8 mouse cellular contexts compared by ENCODE assay signal in the genomic region with DNA sequence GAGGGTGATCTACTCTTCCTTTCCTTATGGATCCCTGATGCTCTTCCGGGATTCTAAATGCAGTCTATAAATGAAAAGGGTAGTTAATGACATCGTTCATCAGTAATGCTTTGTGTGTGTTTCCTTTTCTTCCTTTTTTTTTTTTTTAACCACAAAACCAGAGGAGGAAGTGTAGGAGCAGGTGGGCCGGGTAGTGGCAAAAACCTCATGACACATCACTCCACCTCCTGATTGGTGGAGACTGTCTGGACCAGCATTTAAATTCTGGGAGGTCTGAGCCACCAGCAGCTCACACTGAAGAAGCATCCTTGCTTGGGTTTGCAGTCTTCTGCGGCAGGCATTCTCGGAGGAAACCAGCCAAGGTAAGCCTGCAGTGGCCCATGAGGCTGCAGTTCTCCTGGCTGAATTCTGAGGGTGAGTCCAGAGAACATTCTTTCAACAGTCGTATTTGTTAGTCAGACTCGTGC. TPM values are rescaled to one million over a fixed set of nuclear protein-coding genes. Genes with fewer than 3 reads are reported as not detected.
DNase-seq lines count a peak whose midpoint lies in the region; ATAC-seq and TF ChIP-seq lines count a peak whose summit lies in the region.

A gene (plus strand): TSS at position 284 of the 467 bp plus-strand sequence.

- 0 out of 2 replicates have a peak, but pooled peaks have one; percentile 14 for TF ChIP-seq EP300 in ES-Bruce4 (IDR thresholded peaks at IDR 0.05; ENCODE audit: insufficient read depth, low read depth, low read length)

- TF ChIP-seq CTCF in ES-Bruce4 (IDR thresholded peaks at IDR 0.05; ENCODE audit: low read depth, low read length) = no peak
- no peak for TF ChIP-seq CTCF in embryonic fibroblast, embryonic 13.5 days (IDR thresholded peaks at IDR 0.05; ENCODE audit: borderline replicate concordance, insufficient read depth, low read length)

- H3K9me3 ChIP-seq in heart, embryonic 15.5 days (replicated peaks) = no peaks in the 10 kb centered on the region
- no peaks in the 10 kb centered on the region for H3K9me3 ChIP-seq in ES-Bruce4 (replicated peaks; ENCODE audit: control insufficient read depth, insufficient read depth, low read length, poor library complexity, severe bottlenecking)

- no peak for DNase-seq in heart, postnatal 36 days
- peak; percentile 37 for DNase-seq in lung, postnatal 36 days
- DNase-seq in ovary, postnatal 14 days (ENCODE audit: low spot score) = no peak
- DNase-seq in right cerebral cortex, postnatal 10 days (ENCODE audit: low spot score in 2 of 2) = no peak
- DNase-seq in cerebellum, postnatal 25 days = no peak

- intact Hi-C loops in heart, postnatal 36 days (cut with DNase I) = loop anchor here (5.0 kb wide), 2 partner anchors 93 to 218 kb away; no protein-coding TSS in a partner anchor

- H3K9ac ChIP-seq in heart, embryonic 15.5 days = no peak within 1 kb of the TSS
- peak within 1 kb of the TSS; percentile 81 for H3K9ac ChIP-seq in ES-Bruce4 (ENCODE audit: low read depth, poor library complexity, severe bottlenecking)

- TF ChIP-seq POLR2A in ES-Bruce4 (IDR thresholded peaks at IDR 0.05; ENCODE audit: insufficient read depth, low read length) = peak; percentile 96
- TF ChIP-seq POLR2A in embryonic fibroblast, embryonic 13.5 days (IDR thresholded peaks at IDR 0.05; ENCODE audit: low read depth, low read length) = peak; percentile 94

- H3K27ac ChIP-seq in heart, embryonic 15.5 days = no peak within 1 kb of the TSS
- H3K27ac ChIP-seq in ES-Bruce4 (ENCODE audit: insufficient read depth, low read length) = peak within 1 kb of the TSS; percentile 94
- peak within 1 kb of the TSS; percentile 75 for H3K27ac ChIP-seq in embryonic fibroblast, embryonic 13.5 days (ENCODE audit: insufficient read depth, low read length)

- WGBS in heart, embryonic 15.5 days = 46% methylated on average over 7 of the region's 7 CpGs

- H3K4me1 ChIP-seq in heart, embryonic 15.5 days (replicated peaks) = peaks cover 7% of the 10 kb centered on the region; the same call in 1 of the 2 replicates
- peaks cover 3% of the 10 kb centered on the region for H3K4me1 ChIP-seq in ES-Bruce4 (ENCODE audit: control insufficient read depth, insufficient read depth, low read length)
- peaks cover 10% of the 10 kb centered on the region; the same call in 1 of the 2 replicates for H3K4me1 ChIP-seq in embryonic fibroblast, embryonic 13.5 days (ENCODE audit: control insufficient read depth, insufficient read depth, low read length)

- H3K27me3 ChIP-seq in heart, embryonic 15.5 days = no peaks in the 10 kb centered on the region
- no peaks in the 10 kb centered on the region for H3K27me3 ChIP-seq in ES-Bruce4 (ENCODE audit: control insufficient read depth, insufficient read depth, low read length, poor library complexity, severe bottlenecking)

- H3K36me3 ChIP-seq in heart, embryonic 15.5 days = no peaks in the 10 kb centered on the region
- H3K36me3 ChIP-seq in ES-Bruce4 (ENCODE audit: control insufficient read depth, insufficient read depth, low read length, poor library complexity, severe bottlenecking) = peaks cover 27% of the 10 kb centered on the region

- no peak within 1 kb of the TSS for H3K4me2 ChIP-seq in heart, embryonic 15.5 days

- no peak within 1 kb of the TSS for H3K4me3 ChIP-seq in heart, embryonic 15.5 days
- H3K4me3 ChIP-seq in ES-Bruce4 (ENCODE audit: low read depth, low read length) = peak within 1 kb of the TSS; percentile 85
- H3K4me3 ChIP-seq in embryonic fibroblast, embryonic 13.5 days (ENCODE audit: insufficient read depth, low read length) = peak within 1 kb of the TSS; percentile 55

- ATAC-seq in heart, embryonic 15.5 days (replicated peaks; ENCODE audit: insufficient number of reproducible peaks, insufficient read depth, low FRiP score, low read depth) = no peak

RNA-seq across cellular contexts. Expression of the gene that starts here (rescaled TPM):
- 24.1 and 142 TPM in 2 replicates for polyA plus RNA-seq in heart, embryonic 15.5 days (2015; fragmentation: Nextera tagmentation; extraction: Ambion mirVana)
- under 1 TPM; 0.19 to 0.56 TPM for total RNA-seq in heart, postnatal 36 days (2021)
- 350 and 395 TPM in 2 replicates for polyA plus RNA-seq in ES-Bruce4 (2011; ENCODE audit: insufficient read depth, insufficient read length, low read depth, missing spikeins)
- polyA plus RNA-seq in embryonic fibroblast, embryonic 13.5 days (2011; ENCODE audit: insufficient read length, low read depth, missing spikeins) = 2,527 and 5,389 TPM in 2 replicates
